Mouse (Mus musculus) liver, adult 2 months (tissue): ENCODE data around the gene Sar1b.

Experiments
- CTCF ChIP-seq: fragments of 200-500 bp; IDR thresholded peaks from 2 replicates; pipeline ENCODE4 v1.5.1; 2011; ENCODE audit warnings: low read depth, low read length, control low read depth
- POLR2A ChIP-seq: fragments of 200-500 bp; IDR thresholded peaks from 2 replicates; pipeline ENCODE4 v1.6.1; 2011; ENCODE audit warnings: low read length, control low read depth; ENCODE audit not compliant: insufficient read depth; ENCODE audit errors: extremely low read depth

DNA sequence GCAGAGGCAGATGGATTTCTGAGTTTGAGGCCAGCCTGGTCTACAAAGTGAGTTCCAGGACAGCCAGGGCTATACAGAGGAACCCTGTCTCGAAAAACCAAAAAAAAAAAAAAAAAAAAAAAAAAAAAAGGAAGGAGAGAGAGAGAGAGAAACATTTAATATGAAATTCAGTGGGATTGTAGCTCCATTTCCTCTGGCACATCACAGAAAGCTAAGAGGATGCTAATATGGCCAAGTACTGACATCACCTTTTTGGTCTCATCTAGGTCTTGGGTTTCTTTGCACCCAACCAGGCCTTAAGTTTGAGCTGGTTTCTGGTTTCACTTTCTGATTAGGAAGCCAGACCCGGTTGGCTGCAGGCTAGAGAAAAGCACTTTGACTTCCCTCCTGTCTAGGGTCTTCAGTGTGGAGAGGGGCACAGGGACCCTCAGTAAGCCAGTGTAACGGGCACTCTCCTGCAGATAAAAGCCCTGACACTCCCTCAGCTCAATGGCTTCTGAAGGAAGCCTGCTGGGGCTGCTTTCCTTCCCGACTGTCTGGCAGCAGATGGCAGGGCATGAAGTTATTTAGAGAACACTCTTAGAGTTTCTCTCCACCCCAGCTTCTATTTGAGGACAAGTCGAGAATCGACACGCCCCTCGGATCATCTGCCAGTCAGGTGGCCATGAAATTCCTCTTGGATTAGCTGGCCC, 37.3 kb downstream of the Sar1b start:
- TF ChIP-seq POLR2A (no peak), CTCF (no peak)
